Mouse (Mus musculus) thymus, postnatal 25 days (tissue): ENCODE data around the gene Gm21789.
"Not testable (repeated sequence)": the region's sequence is repeated elsewhere in the genome, so short reads cannot be mapped to it uniquely, and the experiment has no call there.

Experiments
- DNase-seq: peaks from one replicate; pipeline ENCODE4 v3.0.0; 2022

Gene Gm21789

GRCm38 (mm10) chrX:32941468-32941867, at the start of gene Gm21789:
TSS of gene Gm21789 (plus strand) at chrX:32941768.
- DNase-seq = not testable (repeated sequence)

- not testable (repeated sequence) for DNase-seq
Measured at GRCm38 (mm10) chrX:32894325-32894724, 47.2 kb upstream of the Gm21789 start, which contains the start of gene Btbd35f30. TSS of gene Btbd35f30 (plus strand) at chrX:32894625.

- not testable (repeated sequence) for DNase-seq
Measured at GRCm38 (mm10) chrX:32973597-32973996, 32.0 kb downstream of the Gm21789 start, which contains the start of gene Btbd35f5. TSS of gene Btbd35f5 (plus strand) at chrX:32973897.
